Mouse (Mus musculus) spleen, embryonic (tissue): ENCODE data around the gene Ngp.

Experiments
- CTCF ChIA-PET: fragments of 350-600 bp; sonication (Branson Sonifier 250); formaldehyde crosslinking; loops from one replicate; lab custom pipeline; 2022; lab: Charles Lee

Gene Ngp

GRCm38 (mm10) chr9:110431241-110431640 is 11.7 kb downstream of the Ngp start:
- CTCF ChIA-PET, result interaction anchor here (0.6 kb wide), 1 partner anchor 681 kb away, joined by 10 read pairs; no protein-coding TSS in a partner anchor

- CTCF ChIA-PET, result interaction anchor here (0.5 kb wide), 1 partner anchor 40 kb away, joined by 3 read pairs; no protein-coding TSS in a partner anchor
These were observed 13.5 kb downstream of the Ngp start for GRCm38 (mm10) chr9:110433045-110433444.

- CTCF ChIA-PET, result no interaction called here
These were observed 16.5 kb downstream of the Ngp start for GRCm38 (mm10) chr9:110436041-110436440.

GRCm38 (mm10) chr9:110440049-110440448 is 20.5 kb downstream of the Ngp start:
- CTCF ChIA-PET, result interaction anchor here (0.6 to 0.9 kb wide), 5 partner anchors 27 to 1413 kb away, joined by 3 to 4 read pairs (median 4); no protein-coding TSS in a partner anchor

GRCm38 (mm10) chr9:110440559-110440958 is 21.0 kb downstream of the Ngp start:
- CTCF ChIA-PET, result interaction anchor here (0.8 kb wide), 1 partner anchor 38 kb away, joined by 4 read pairs; no protein-coding TSS in a partner anchor

- CTCF ChIA-PET, result interaction anchor here (0.6 to 2.8 kb wide), 6 partner anchors 18 to 309 kb away, joined by 3 to 19 read pairs (median 4); partner anchors contain the start of gene Setd2
These were observed 28.8 kb downstream of the Ngp start for GRCm38 (mm10) chr9:110448356-110448755.

GRCm38 (mm10) chr9:110448857-110449617 is 29.5 kb downstream of the Ngp start:
- CTCF ChIA-PET, result interaction anchor here (0.5 to 2.8 kb wide), 5 partner anchors 17 to 269 kb away, joined by 3 to 19 read pairs (median 4); no protein-coding TSS in a partner anchor

GRCm38 (mm10) chr9:110452523-110452922 is 33.0 kb downstream of the Ngp start:
- CTCF ChIA-PET, result interaction anchor here (0.6 kb wide), 2 partner anchors 10 to 230 kb away, joined by 6 to 15 read pairs; no protein-coding TSS in a partner anchor

GRCm38 (mm10) chr9:110457926-110458325 is 38.4 kb downstream of the Ngp start:
- CTCF ChIA-PET, result interaction anchor here (0.6 to 0.7 kb wide), 3 partner anchors 46 to 119 kb away, joined by 4 read pairs; no protein-coding TSS in a partner anchor

GRCm38 (mm10) chr9:110459145-110459727 is 39.7 kb downstream of the Ngp start:
- CTCF ChIA-PET, result interaction anchor here (0.6 to 0.7 kb wide), 2 partner anchors 14 to 172 kb away, joined by 4 to 11 read pairs; no protein-coding TSS in a partner anchor

- CTCF ChIA-PET, result interaction anchor here (0.7 kb wide), 1 partner anchor 53 kb away, joined by 4 read pairs; the partner anchor contains the start of gene Ptpn23
These were observed 41.6 kb downstream of the Ngp start for GRCm38 (mm10) chr9:110460884-110461815.

GRCm38 (mm10) chr9:110462321-110462720 is 42.8 kb downstream of the Ngp start:
- CTCF ChIA-PET, result no interaction called here

GRCm38 (mm10) chr9:110463983-110464591 is 44.5 kb downstream of the Ngp start:
- CTCF ChIA-PET, result no interaction called here

- CTCF ChIA-PET, result interaction anchor here (0.8 to 2.6 kb wide), 2 partner anchors 16 to 68 kb away, joined by 3 to 19 read pairs; no protein-coding TSS in a partner anchor
These were observed 45.8 kb downstream of the Ngp start for GRCm38 (mm10) chr9:110465336-110465735.

- CTCF ChIA-PET, result interaction anchor here (0.8 to 2.6 kb wide), 3 partner anchors 10 to 17 kb away, joined by 3 to 19 read pairs (median 5); partner anchors contain the start of genes Kif9 and Klhl18
These were observed 46.6 kb downstream of the Ngp start for GRCm38 (mm10) chr9:110466179-110466578.
